Mouse (Mus musculus): ENCODE measurements around the gene Ercc6. TPM values are rescaled to one million over a fixed set of nuclear protein-coding genes. Genes with fewer than 3 reads are reported as not detected.

Gene Ercc6
- total RNA-seq, 2 experiments from 2014 or later: 18.9 to 20.5 TPM

- no peak for DNase-seq (ENCODE audit: low spot score in 2 of 2)
These were observed 2.8 kb downstream of the Ercc6 start for GRCm38 (mm10) chr14:32516086-32516485.

GRCm38 (mm10) chr14:32518543-32518942 lies 5.2 kb downstream of the Ercc6 start:
- no peak for DNase-seq (ENCODE audit: low spot score in 2 of 2)

GRCm38 (mm10) chr14:32520400-32520926 lies 7.1 kb downstream of the Ercc6 start:
- no peak for DNase-seq (ENCODE audit: low spot score in 2 of 2)

DNA sequence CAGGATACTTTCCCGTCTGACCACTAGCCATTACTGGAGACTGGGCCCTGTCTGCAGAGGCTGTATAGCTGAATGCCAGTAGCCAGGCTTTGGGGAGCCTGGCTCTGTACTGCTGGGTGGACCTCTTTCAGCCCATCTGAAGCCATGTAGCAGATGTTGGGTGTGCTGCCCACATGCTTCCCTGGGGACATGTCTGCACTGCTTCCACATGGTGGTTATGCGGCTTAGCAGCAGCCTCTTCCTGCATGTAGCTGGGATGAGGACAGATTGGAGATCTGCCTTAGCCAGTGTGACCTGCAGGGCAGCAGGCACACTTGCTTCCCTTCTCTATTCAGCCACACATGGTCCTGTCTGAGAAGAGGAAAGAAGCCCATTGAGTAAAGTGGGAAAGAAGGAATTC lies 9.0 kb downstream of the Ercc6 start:
- no peak for DNase-seq (ENCODE audit: low spot score in 2 of 2)

DNA sequence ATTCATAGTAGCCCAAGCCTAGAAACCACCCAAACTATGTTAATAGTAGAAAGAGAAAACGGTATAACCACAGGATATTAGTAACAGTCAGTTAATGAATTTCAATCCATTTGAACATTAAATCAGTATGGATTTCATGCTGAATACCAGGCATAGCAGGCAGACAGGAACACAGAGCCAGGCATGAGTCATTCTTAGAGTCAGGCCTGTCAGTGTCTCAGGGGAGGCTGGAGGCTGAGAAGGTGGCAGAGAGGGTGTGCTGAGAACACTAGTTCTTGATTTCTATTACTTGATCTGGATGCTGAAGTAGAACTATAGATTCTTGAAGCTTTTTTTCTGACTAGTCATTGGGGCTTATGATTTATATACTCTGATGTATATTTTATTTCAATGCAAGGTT lies 10.8 kb downstream of the Ercc6 start:
- no peak for DNase-seq (ENCODE audit: low spot score in 2 of 2)

DNA sequence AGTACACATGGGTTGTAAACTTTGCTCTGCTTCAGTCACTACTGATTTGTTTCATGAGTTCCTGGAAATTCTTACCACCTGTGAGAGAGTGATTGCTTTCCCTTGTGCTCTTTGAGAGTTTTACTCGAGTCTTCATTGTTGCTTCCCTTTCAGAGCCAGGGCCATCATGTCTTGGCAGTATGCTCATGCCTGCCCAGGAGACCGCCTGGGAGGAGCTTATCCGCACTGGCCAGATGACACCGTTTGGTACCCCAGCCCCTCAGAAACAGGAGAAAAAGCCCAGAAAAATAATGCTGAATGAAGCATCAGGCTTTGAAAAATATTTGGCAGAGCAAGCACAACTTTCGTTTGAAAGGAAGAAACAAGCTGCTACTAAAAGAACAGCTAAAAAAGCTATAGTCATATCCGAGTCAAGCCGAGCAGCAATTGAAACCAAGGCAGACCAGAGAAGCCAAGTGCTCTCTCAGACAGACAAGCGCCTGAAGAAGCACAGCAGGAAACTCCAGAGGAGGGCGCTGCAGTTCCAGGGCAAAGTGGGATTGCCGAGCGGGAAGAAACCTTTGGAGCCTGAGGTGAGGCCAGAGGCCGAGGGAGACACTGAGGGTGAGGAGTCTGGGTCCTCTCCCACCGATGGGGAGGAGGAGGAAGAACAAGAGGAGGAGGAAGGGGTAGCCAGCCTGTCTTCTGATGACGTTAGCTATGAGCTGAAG lies 12.8 kb downstream of the Ercc6 start:
- no peak for DNase-seq (ENCODE audit: low spot score in 2 of 2)

GRCm38 (mm10) chr14:32527211-32527610 lies 13.9 kb downstream of the Ercc6 start:
- DNase-seq (ENCODE audit: low spot score in 2 of 2): peak in 1 of 2 experiments; percentile 28

- DNase-seq (ENCODE audit: low spot score in 2 of 2): no peak
These were observed 15.7 kb downstream of the Ercc6 start for GRCm38 (mm10) chr14:32529036-32529435.

GRCm38 (mm10) chr14:32530896-32531295 lies 17.6 kb downstream of the Ercc6 start:
- DNase-seq (ENCODE audit: low spot score in 2 of 2): peak in 1 of 2 experiments; percentile 63

- DNase-seq (ENCODE audit: low spot score in 2 of 2): no peak
These were observed 18.1 kb downstream of the Ercc6 start for GRCm38 (mm10) chr14:32531371-32531770.

DNA sequence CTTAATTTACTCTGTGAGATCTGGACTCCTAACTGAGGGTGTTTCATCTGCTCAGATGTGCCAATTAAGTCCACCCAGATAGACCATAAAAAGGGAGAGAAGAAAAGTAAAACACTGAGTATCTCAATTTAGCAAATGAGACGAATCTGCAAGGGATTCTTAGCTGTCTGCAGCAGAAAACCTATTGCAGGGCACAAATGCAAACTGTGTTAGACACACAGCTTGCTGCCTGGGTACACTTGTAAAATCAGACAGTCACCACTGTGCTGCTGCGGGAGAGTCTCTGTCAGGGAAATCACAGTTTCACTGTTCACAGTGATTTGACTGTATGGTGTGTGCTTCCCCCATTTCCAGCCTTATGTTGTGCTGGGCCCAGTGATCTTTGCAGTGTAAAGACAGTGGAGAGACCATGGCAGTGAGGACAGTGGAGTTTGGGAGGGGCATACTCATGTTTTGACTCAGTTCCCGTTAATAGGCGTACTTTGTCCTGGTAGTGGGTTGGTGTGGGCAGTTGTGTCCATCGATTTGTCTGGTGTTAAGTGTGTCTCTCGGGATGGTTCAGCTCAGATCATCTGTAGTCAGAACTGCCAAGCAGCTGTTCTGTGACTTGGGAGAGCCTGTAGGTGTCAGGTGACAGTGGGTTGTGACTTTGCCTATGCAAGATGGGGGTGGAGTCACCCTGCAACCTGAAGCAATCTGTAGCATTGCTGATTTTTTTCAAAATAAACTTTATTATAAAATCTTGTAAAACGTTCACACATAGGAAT lies 19.2 kb downstream of the Ercc6 start:
- DNase-seq (ENCODE audit: low spot score in 2 of 2): no peak

DNA sequence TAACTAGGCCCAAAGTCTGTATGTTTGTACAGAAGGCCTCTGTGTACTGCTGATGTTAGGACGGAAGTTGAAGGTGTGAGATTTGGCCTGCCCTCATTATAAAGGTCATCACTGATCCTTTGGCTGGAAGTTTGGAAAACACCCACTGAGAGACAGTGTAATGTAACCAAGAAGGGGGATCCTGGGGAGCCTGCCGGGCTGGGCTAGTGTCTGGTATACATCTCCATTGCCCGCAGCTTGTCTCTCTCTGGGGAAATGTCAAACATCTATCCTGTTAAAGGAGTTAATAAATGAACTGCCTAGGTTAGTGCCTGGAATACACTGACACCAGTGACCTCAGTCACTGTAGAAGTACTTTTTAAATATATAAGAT lies 19.8 kb downstream of the Ercc6 start:
- DNase-seq (ENCODE audit: low spot score in 2 of 2): no peak

DNA sequence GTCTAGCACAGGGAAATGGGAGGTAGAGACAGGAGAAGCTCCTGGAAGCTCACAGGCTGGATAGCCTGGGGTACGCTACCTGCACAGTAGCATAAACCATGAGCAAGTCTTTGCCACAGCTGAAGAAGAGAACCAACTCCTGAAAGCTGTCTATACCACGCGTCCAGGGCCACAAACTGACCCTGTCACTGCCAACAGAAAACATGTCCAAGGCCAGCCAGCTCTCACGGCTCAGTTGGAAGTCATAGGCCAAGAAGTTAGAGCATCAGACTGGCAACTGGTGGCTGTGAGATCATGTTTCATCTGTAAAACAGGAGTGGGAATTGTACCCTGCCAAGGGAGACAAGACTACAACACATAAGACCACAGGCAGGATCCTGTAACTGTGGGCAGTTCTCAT lies 20.3 kb downstream of the Ercc6 start:
- DNase-seq (ENCODE audit: low spot score in 2 of 2): no peak

DNA sequence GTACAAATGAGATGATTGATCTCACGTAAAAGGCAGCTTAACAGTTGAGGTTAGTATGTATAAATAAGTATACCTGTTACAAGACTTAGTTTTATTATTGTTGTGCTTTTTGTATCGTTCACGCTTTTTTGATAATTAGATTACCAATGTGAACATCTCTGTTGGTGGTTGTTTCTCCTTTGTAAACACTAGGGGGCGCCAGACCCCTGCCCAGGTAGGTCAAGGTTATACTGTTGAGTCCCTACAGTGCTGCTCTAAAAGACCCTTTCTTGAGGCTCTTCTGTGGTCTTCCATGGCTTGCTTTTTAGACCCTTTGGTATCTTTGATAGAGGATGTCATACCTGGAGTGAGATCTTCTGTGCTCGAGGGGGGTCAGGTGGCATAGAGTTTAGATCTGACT lies 20.8 kb downstream of the Ercc6 start:
- DNase-seq (ENCODE audit: low spot score in 2 of 2): no peak

GRCm38 (mm10) chr14:32536763-32537162 lies 23.4 kb downstream of the Ercc6 start:
- peak in 1 of 2 experiments; percentile 47 for DNase-seq (ENCODE audit: low spot score in 2 of 2)

DNA sequence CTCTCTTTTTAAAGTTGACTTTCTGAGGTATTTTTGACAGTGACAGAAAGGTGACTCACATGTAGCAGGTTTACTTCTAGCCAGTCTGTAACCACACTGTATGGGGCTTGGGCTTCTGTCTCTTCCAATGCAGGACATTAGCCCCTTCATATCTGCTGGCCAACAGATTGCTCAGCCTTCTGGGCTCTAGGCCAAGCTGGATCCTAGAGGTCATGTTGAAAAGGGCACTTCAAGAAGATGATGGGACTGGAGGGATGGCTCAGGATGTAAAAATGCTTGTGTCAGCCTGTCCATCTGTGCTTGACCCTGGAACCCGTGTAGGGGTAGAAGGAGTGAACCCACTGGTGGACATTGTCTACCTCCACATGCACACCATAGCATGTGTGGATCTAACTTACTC lies 24.8 kb downstream of the Ercc6 start:
- DNase-seq (ENCODE audit: low spot score in 2 of 2): no peak

DNA sequence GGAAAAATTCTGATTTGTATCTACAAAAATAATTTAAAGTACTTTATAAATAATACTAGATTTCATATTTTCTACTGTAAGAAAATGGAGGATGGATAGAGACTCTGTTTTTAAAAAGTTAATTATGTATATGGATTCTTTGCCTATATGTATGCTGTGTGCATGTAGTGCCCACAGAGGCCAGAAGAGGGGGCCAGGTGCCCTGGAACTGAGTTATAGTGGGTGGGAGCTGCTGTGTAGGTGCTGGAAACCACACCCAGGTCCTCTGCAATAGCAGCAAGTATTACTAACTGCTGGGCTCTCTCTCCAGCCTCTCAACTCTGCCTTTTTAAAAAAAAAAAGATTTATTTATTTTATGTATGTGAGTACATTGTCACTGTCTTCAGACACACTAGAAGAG lies 29.8 kb downstream of the Ercc6 start:
- no peak for DNase-seq (ENCODE audit: low spot score in 2 of 2)

DNA sequence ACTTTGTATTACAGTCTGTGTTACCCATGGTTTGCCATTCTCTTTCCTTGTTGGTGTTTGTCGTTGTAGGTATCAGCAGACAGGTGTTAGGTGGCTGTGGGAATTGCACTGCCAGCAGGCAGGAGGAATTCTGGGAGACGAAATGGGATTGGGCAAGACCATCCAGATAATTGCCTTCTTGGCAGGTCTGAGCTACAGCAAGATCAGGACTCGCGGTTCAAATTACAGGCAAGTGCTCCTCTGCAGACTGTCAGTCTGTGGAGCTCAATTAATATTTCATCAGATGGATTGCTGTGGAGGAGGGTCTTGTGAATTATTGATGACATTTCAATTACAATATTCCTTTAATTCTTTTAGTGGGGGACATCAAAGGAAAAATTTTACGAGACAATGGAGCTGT lies 33.4 kb downstream of the Ercc6 start:
- DNase-seq (ENCODE audit: low spot score in 2 of 2): no peak

GRCm38 (mm10) chr14:32551854-32552253 lies 38.5 kb downstream of the Ercc6 start:
- no peak for DNase-seq (ENCODE audit: low spot score in 2 of 2)

- DNase-seq (ENCODE audit: low spot score in 2 of 2): no peak
These were observed 40.0 kb downstream of the Ercc6 start for GRCm38 (mm10) chr14:32553198-32553903.

GRCm38 (mm10) chr14:32554860-32555526 lies 41.7 kb downstream of the Ercc6 start:
- no peak for DNase-seq (ENCODE audit: low spot score in 2 of 2)

Measured in layer of hippocampus, postnatal 14 days (tissue).